Mouse (Mus musculus) MEL (cell line): ENCODE results near the gene Ust. TPM values are rescaled to one million over a fixed set of nuclear protein-coding genes. Genes with fewer than 3 reads are reported as not detected.

ENCODE experiments used
- DNase-seq: peaks from one replicate; pipeline ENCODE4 v3.0.0; 2011; ENCODE audit warnings: low read depth, low spot score
- H3K27ac ChIP-seq: 2 replicates; pipeline ENCODE4 v1.5.1; 2012; ENCODE audit warnings: low read depth, mild to moderate bottlenecking, control low read depth, low read length, moderate library complexity; ENCODE audit not compliant: control insufficient read depth
- H3K27me3 ChIP-seq, 2 experiments: fragments of 150-350 bp in 1 of 2; sonication (generic) in 1 of 2; 2 replicates each; pipeline ENCODE4 v1.6.1; 2012; ENCODE audit warnings: low read length in 2 of 2, mild to moderate bottlenecking in 2 of 2, improper control_type of control experiment in 1 of 2, moderate library complexity in 1 of 2; ENCODE audit not compliant: insufficient read depth in 2 of 2, control insufficient read depth in 1 of 2
- H3K36me3 ChIP-seq, 2 experiments: 2 replicates each; pipeline ENCODE4 v1.6.1; 2012 to 2014; ENCODE audit warnings: low read length in 2 of 2, improper control_type of control experiment in 1 of 2, inconsistent platforms in 1 of 2, mild to moderate bottlenecking in 1 of 2; ENCODE audit not compliant: insufficient read depth in 2 of 2, control insufficient read depth in 1 of 2
- H3K4me1 ChIP-seq, 2 experiments: fragments of 150-350 bp in 1 of 2; sonication (generic) in 1 of 2; 2 replicates each; pipeline ENCODE4 v1.6.1; 2012; ENCODE audit warnings: low read length in 2 of 2, improper control_type of control experiment in 1 of 2, mild to moderate bottlenecking in 1 of 2; ENCODE audit not compliant: insufficient read depth in 2 of 2, control insufficient read depth in 1 of 2
- H3K4me3 ChIP-seq, 2 experiments: fragments of 150-350 bp in 1 of 2; sonication (generic) in 1 of 2; 2 replicates each; pipeline ENCODE4 v1.5.1; 2012; ENCODE audit warnings: low read depth in 2 of 2, low read length in 2 of 2, mild to moderate bottlenecking in 2 of 2, moderate library complexity in 2 of 2, control low read depth in 1 of 2, improper control_type of control experiment in 1 of 2; ENCODE audit not compliant: control insufficient read depth in 1 of 2, insufficient read depth in 1 of 2
- H3K79me2 ChIP-seq: 2 replicates; pipeline ENCODE4 v1.6.1; 2012; ENCODE audit warnings: mild to moderate bottlenecking, low read length, moderate library complexity; ENCODE audit not compliant: control insufficient read depth, poor library complexity, insufficient read depth
- H3K9ac ChIP-seq: 2 replicates; pipeline ENCODE4 v1.6.1; 2012; ENCODE audit warnings: low read depth, mild to moderate bottlenecking, control low read depth, low read length, moderate library complexity; ENCODE audit not compliant: control insufficient read depth, poor library complexity, severe bottlenecking
- H3K9me3 ChIP-seq: fragments of 150-350 bp; sonication (generic); replicated peaks from 2 replicates; pipeline ENCODE4 v1.6.1; 2012; ENCODE audit warnings: mild to moderate bottlenecking, low read length, improper control_type of control experiment, moderate library complexity; ENCODE audit not compliant: insufficient read depth
- BHLHE40 ChIP-seq: IDR thresholded peaks from 2 replicates; pipeline ENCODE4 v1.6.1; 2012; ENCODE audit warnings: low read depth, mild to moderate bottlenecking, inconsistent platforms, low read length, improper control_type of control experiment, borderline replicate concordance
- CHD1 ChIP-seq: IDR thresholded peaks from 2 replicates; pipeline ENCODE4 v1.6.1; 2012; ENCODE audit warnings: low read depth, mild to moderate bottlenecking, inconsistent platforms, low read length, improper control_type of control experiment
- CHD2 ChIP-seq: IDR thresholded peaks from 2 replicates; pipeline ENCODE4 v1.6.1; 2011; ENCODE audit warnings: low read length, improper control_type of control experiment
- CTCF ChIP-seq, 3 experiments: IDR thresholded peaks in 2 of 3; conservative IDR thresholded peaks in 1 of 3; 2 replicates each; pipeline ENCODE4 v1.5.1; 2011 to 2012; ENCODE audit warnings: low read length in 3 of 3, low read depth in 2 of 3, mild to moderate bottlenecking in 2 of 3, improper control_type of control experiment in 1 of 3, inconsistent platforms in 1 of 3, mixed read lengths in 1 of 3, moderate library complexity in 1 of 3; ENCODE audit not compliant: control insufficient read depth in 1 of 3, insufficient read depth in 1 of 3, poor library complexity in 1 of 3, severe bottlenecking in 1 of 3
- E2F4 ChIP-seq: IDR thresholded peaks from 2 replicates; pipeline ENCODE4 v1.6.1; 2011; ENCODE audit warnings: low read depth, low read length, improper control_type of control experiment, borderline replicate concordance
- ETS1 ChIP-seq: IDR thresholded peaks from 2 replicates; pipeline ENCODE4 v1.6.1; 2012; ENCODE audit warnings: low read depth, mild to moderate bottlenecking, inconsistent platforms, low read length, improper control_type of control experiment, moderate library complexity
- GABPA ChIP-seq: IDR thresholded peaks from 2 replicates; pipeline ENCODE4 v1.6.1; 2012; ENCODE audit warnings: low read depth, mild to moderate bottlenecking, inconsistent platforms, low read length, improper control_type of control experiment, moderate library complexity
- GATA1 ChIP-seq: IDR thresholded peaks from 2 replicates; pipeline ENCODE4 v1.6.1; 2011; ENCODE audit warnings: low read depth, low read length, improper control_type of control experiment
- HCFC1 ChIP-seq: IDR thresholded peaks from 2 replicates; pipeline ENCODE4 v1.6.1; 2012; ENCODE audit warnings: low read depth, mild to moderate bottlenecking, inconsistent platforms, low read length, improper control_type of control experiment, moderate library complexity
- JUND ChIP-seq: IDR thresholded peaks from 2 replicates; pipeline ENCODE4 v1.6.1; 2011; ENCODE audit warnings: low read depth, mild to moderate bottlenecking, improper control_type of control experiment, low read length
- MAFK ChIP-seq: IDR thresholded peaks from 2 replicates; pipeline ENCODE4 v1.6.1; 2011; ENCODE audit warnings: low read depth, mild to moderate bottlenecking, low read length, improper control_type of control experiment, borderline replicate concordance
- MAZ ChIP-seq: IDR thresholded peaks from 2 replicates; pipeline ENCODE4 v1.6.1; 2012; ENCODE audit warnings: low read depth, mild to moderate bottlenecking, inconsistent platforms, low read length, improper control_type of control experiment
- MXI1 ChIP-seq: IDR thresholded peaks from 2 replicates; pipeline ENCODE4 v1.6.1; 2011; ENCODE audit warnings: mild to moderate bottlenecking, low read depth, low read length, improper control_type of control experiment
- MYB ChIP-seq: IDR thresholded peaks from 2 replicates; pipeline ENCODE4 v1.6.1; 2011; ENCODE audit warnings: mild to moderate bottlenecking, low read depth, low read length, improper control_type of control experiment
- MYC ChIP-seq: IDR thresholded peaks from 2 replicates; pipeline ENCODE4 v1.6.1; 2011; ENCODE audit warnings: low read depth, mild to moderate bottlenecking, low read length, improper control_type of control experiment, moderate library complexity
- NELFE ChIP-seq: IDR thresholded peaks from 2 replicates; pipeline ENCODE4 v1.6.1; 2011; ENCODE audit warnings: low read depth, low read length, improper control_type of control experiment
- NRF1 ChIP-seq: IDR thresholded peaks from 2 replicates; pipeline ENCODE4 v1.6.1; 2014; ENCODE audit warnings: low read depth, mild to moderate bottlenecking, inconsistent platforms, low read length, improper control_type of control experiment, moderate library complexity; ENCODE audit not compliant: poor library complexity, insufficient read depth, severe bottlenecking
- POLR2A ChIP-seq, 2 experiments: IDR thresholded peaks; 2 replicates each; pipeline ENCODE4 v1.6.1; 2011 to 2012; ENCODE audit warnings: low read length in 2 of 2, mild to moderate bottlenecking in 2 of 2, control low read depth in 1 of 2, improper control_type of control experiment in 1 of 2, low read depth in 1 of 2, moderate library complexity in 1 of 2; ENCODE audit not compliant: control insufficient read depth in 1 of 2, insufficient read depth in 1 of 2, poor library complexity in 1 of 2
- POLR2AphosphoS2 ChIP-seq: IDR thresholded peaks from 2 replicates; pipeline ENCODE4 v1.6.1; 2011; ENCODE audit warnings: low read length, improper control_type of control experiment
- POLR2AphosphoS5 ChIP-seq: IDR thresholded peaks from 2 replicates; pipeline ENCODE4 v1.6.1; 2012; ENCODE audit warnings: low read depth, borderline replicate concordance, mild to moderate bottlenecking, inconsistent platforms, low read length, moderate library complexity, mixed read lengths
- RAD21 ChIP-seq: IDR thresholded peaks from 2 replicates; pipeline ENCODE4 v1.6.1; 2011; ENCODE audit warnings: mild to moderate bottlenecking, low read depth, low read length, improper control_type of control experiment
- TAL1 ChIP-seq: IDR thresholded peaks from 2 replicates; pipeline ENCODE4 v1.6.1; 2012; ENCODE audit warnings: mild to moderate bottlenecking, inconsistent platforms, low read length, moderate library complexity, mixed read lengths
- USF1 ChIP-seq: IDR thresholded peaks from 2 replicates; pipeline ENCODE4 v1.6.1; 2014; ENCODE audit warnings: low read depth, mild to moderate bottlenecking, inconsistent platforms, low read length, improper control_type of control experiment, moderate library complexity
- ZKSCAN1 ChIP-seq: IDR thresholded peaks from 2 replicates; pipeline ENCODE4 v1.6.1; 2012; ENCODE audit warnings: low read depth, mild to moderate bottlenecking, inconsistent platforms, low read length, improper control_type of control experiment, moderate library complexity
- polyA plus RNA-seq, 2 experiments: library from polyadenylated mRNA; stranded (reverse) in 1 of 2; unstranded in 1 of 2; fragments of >175 nt in 1 of 2; fragments of >200 nt in 1 of 2; gene quantifications; 2 replicates each; pipeline versions ENCODE4 v1.2.1 to v1.2.4; 2012; ENCODE audit warnings: low replicate concordance in 2 of 2, low read depth in 1 of 2; ENCODE audit not compliant: insufficient read length in 2 of 2, insufficient read depth in 1 of 2, missing spikeins in 1 of 2
- total RNA-seq: library from RNA; depleted of rRNA; stranded (reverse); fragments of 300-350 nt; gene quantifications from 2 replicates; pipeline ENCODE4 v1.2.3, GENCODE M21; 2012

Gene Ust
- total and polyA plus RNA-seq, 3 experiments: not detected

DNA sequence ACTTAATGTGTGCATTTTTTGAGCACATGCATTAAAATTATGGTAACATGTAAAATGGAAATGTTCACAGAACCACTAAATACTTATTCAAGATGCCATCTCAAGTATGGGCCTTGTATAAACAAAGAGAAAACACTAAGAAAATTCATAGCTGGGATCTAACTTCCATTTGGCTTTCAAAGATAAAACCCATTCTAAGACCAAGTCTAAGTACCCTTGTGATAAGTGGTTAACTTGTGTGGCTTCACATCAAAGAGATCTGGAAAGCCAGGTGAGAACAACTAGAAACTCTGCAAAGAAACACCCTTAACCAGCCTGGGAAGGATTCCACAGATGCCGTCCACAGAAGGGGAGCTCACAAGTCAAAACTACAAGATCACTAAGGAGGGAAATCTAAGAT is 53.4 kb downstream of the Ust start:
- Histone ChIP-seq H3K4me3 (no peak overlapping the region), H3K36me3 (no peaks in the 10 kb centered on the region), H3K27me3 (no peaks in the 10 kb centered on the region), H3K27ac (no peak overlapping the region), H3K4me1 (no peaks in the 10 kb centered on the region), H3K9ac (no peak overlapping the region), H3K9me3 (no peaks in the 10 kb centered on the region), H3K79me2 (no peaks in the 10 kb centered on the region)
- no peak for DNase-seq
- TF ChIP-seq MYB: no peak
- no peak for TF ChIP-seq BHLHE40
- no peak for TF ChIP-seq MYC
- TF ChIP-seq CTCF (IDR thresholded peaks at IDR 0.05 in 2 of 3, conservative IDR thresholded peaks at IDR 0.05 in 1 of 3; ENCODE audit: control insufficient read depth in 1 of 3, insufficient read depth in 1 of 3, low read depth in 2 of 3, low read length in 3 of 3, poor library complexity in 1 of 3, severe bottlenecking in 1 of 3): no peak
- no peak for TF ChIP-seq ZKSCAN1
- no peak for TF ChIP-seq ETS1

DNA sequence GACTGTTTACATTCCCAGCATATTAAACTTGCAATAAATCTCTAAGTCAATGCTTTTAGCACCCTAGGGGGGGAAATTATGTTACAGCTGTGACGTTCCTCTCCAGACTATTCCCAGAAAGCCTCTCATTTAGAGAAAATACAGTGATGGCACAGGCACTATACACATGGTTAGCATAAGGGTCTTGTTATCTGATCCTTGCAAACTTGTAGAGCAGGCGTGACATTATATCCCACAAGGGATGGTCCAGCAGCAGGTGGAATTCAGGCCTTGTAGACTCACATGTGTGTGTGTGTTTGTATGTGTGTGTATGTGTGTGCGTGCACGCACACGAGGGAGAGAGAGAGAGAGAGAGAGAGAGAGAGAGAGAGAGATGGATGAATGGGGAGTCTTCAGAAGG is 57.3 kb downstream of the Ust start:
- Histone ChIP-seq H3K9me3 (no peaks in the 10 kb centered on the region), H3K36me3 (no peaks in the 10 kb centered on the region), H3K27ac (no peak overlapping the region), H3K4me1 (no peaks in the 10 kb centered on the region), H3K9ac (no peak overlapping the region), H3K4me3 (no peak overlapping the region), H3K27me3 (no peaks in the 10 kb centered on the region), H3K79me2 (no peaks in the 10 kb centered on the region)
- TF ChIP-seq MAFK (no peak), POLR2AphosphoS5 (no peak), TAL1 (no peak), JUND (no peak), USF1 (no peak), GABPA (no peak), E2F4 (no peak), CHD2 (no peak), BHLHE40 (no peak)
- no peak for DNase-seq

DNA sequence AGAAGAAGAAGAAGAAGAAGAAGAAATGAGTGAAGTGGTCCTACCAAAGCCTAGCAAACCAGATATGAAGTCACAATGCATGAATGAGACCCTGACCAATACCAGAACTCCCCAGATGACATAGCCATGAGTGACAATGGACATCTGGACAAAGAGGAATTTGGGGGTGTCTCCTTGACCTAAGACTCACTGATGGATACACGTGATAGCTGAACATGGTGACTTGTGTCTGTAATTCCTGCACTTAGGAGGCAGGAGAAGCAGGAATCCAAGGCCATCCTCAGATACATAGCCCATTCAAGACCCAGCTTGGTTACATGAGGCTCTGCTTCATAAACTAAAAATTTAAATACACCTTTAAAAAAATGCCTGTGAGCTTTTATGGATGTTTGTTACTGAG is 63.9 kb downstream of the Ust start:
- no peaks in the 10 kb centered on the region for H3K4me1 ChIP-seq
- TF ChIP-seq NRF1: no peak
- no peak for TF ChIP-seq HCFC1
- TF ChIP-seq JUND: no peak
- no peak for TF ChIP-seq USF1
- no peak for TF ChIP-seq ZKSCAN1
- TF ChIP-seq GATA1: no peak
- no peak for TF ChIP-seq CHD1
- no peak for TF ChIP-seq MAZ
- TF ChIP-seq MXI1: no peak
- TF ChIP-seq POLR2A (IDR thresholded peaks at IDR 0.05; ENCODE audit: control insufficient read depth in 1 of 2, insufficient read depth in 1 of 2, low read depth in 1 of 2, low read length in 2 of 2, poor library complexity in 1 of 2): no peak
- TF ChIP-seq CTCF (IDR thresholded peaks at IDR 0.05 in 2 of 3, conservative IDR thresholded peaks at IDR 0.05 in 1 of 3; ENCODE audit: control insufficient read depth in 1 of 3, insufficient read depth in 1 of 3, low read depth in 2 of 3, low read length in 3 of 3, poor library complexity in 1 of 3, severe bottlenecking in 1 of 3): no peak
- no peak for TF ChIP-seq POLR2AphosphoS2
- TF ChIP-seq RAD21: no peak
- no peak for TF ChIP-seq POLR2AphosphoS5
- TF ChIP-seq GABPA: no peak
- no peak for TF ChIP-seq ETS1
- no peak for TF ChIP-seq NELFE
- no peak for TF ChIP-seq MYB
- H3K9me3 ChIP-seq: no peaks in the 10 kb centered on the region
- no peaks in the 10 kb centered on the region for H3K36me3 ChIP-seq
- DNase-seq: no peak
- no peak overlapping the region for H3K27ac ChIP-seq
- no peaks in the 10 kb centered on the region for H3K79me2 ChIP-seq
- no peak overlapping the region for H3K9ac ChIP-seq
- H3K4me3 ChIP-seq: no peak overlapping the region
- no peaks in the 10 kb centered on the region for H3K27me3 ChIP-seq
